Mouse (Mus musculus) lung, embryonic 14.5 days (tissue): ENCODE results near the gene Tspan9. TPM values are rescaled to one million over a fixed set of nuclear protein-coding genes. Genes with fewer than 3 reads are reported as not detected.
A peak's percentile ranks its signal among the peaks of the same experiment; 100 is the strongest.

Experiments
- ATAC-seq: fragments of 200-750 bp; cut with Nextera tagmentation; 2 replicates; pipeline ENCODE4 v1.8.0; 2017; ENCODE audit warnings: mild to moderate bottlenecking, moderate TSS enrichment, moderate library complexity; ENCODE audit not compliant: insufficient read depth
- DNase-seq: peaks from one replicate; pipeline ENCODE4 v3.0.0-alpha.2; 2015
- H3K27ac ChIP-seq: fragments of 300-500 bp; sonication (generic); 2 replicates; pipeline ENCODE4 v1.5.1; 2014; ENCODE audit warnings: low read depth, mild to moderate bottlenecking, moderate library complexity
- H3K27me3 ChIP-seq: fragments of 300-500 bp; sonication (generic); 2 replicates; pipeline ENCODE4 v1.6.1; 2014; ENCODE audit warnings: low read length, control low read depth; ENCODE audit not compliant: insufficient read depth
- H3K36me3 ChIP-seq: fragments of 300-500 bp; sonication (generic); 2 replicates; pipeline ENCODE4 v1.6.1; 2014; ENCODE audit warnings: control low read depth; ENCODE audit not compliant: insufficient read depth
- H3K4me1 ChIP-seq: fragments of 300-500 bp; sonication (generic); 2 replicates; pipeline ENCODE4 v1.6.1; 2014; ENCODE audit warnings: antibody characterized with exemption, control low read depth; ENCODE audit not compliant: insufficient read depth
- H3K4me2 ChIP-seq: fragments of 300-500 bp; sonication (generic); 2 replicates; pipeline ENCODE4 v1.6.1; 2014; ENCODE audit warnings: mild to moderate bottlenecking
- H3K4me3 ChIP-seq: fragments of 300-500 bp; sonication (generic); 2 replicates; pipeline ENCODE4 v1.5.1; 2014; ENCODE audit warnings: low read depth, low read length
- H3K9ac ChIP-seq: fragments of 300-500 bp; sonication (generic); 2 replicates; pipeline ENCODE4 v1.6.1; 2014
- H3K9me3 ChIP-seq: fragments of 300-500 bp; sonication (generic); 2 replicates; pipeline ENCODE4 v1.6.1; 2016; ENCODE audit warnings: low read depth, low read length, control low read depth
- CTCF ChIP-seq: IDR thresholded peaks from 2 replicates; pipeline ENCODE4 v1.5.1; 2016; ENCODE audit warnings: antibody characterized with exemption, low read depth
- WGBS: fragments of 180-500 bp; shearing (Covaris S2); extraction: QIAGEN DNeasy Blood & Tissue Kit; methylation state at CpG from one replicate; pipeline ENCODE4 v1.1.7; 2014; 5-methylcytosine and 5-hydroxymethylcytosine counted together
- polyA plus RNA-seq: library from polyadenylated mRNA; unstranded; fragments of >200 nt; fragmentation: Nextera tagmentation; extraction: Ambion mirVana; gene quantifications from 2 replicates; pipeline ENCODE4 v1.2.1, GENCODE M21; 2014

The Tspan9 gene
- polyA plus RNA-seq, 1 experiment from 2014 or later, result 118 TPM

DNA sequence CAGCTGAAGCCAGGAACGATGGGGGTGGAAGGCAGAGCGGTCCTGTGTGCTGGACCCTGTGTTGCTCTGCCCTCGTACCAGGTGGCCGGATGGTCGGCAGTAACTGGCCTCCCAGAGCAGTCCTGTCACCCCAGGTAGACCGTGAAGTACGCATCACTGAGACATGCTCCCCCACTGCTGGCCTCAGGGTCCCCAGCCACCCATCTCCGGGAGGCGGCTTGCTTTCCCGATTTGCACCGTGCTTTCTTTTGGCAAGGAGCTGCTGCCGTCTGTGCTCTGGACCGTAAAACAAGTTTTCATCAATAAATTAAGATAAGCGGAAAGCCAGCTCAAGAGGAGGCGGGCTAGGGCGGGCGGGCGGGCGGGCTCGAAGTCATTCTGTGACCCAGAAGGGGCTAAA, 164.5 kb downstream of the Tspan9 start:
- Histone ChIP-seq H3K9me3 (no peaks in the 10 kb centered on the region), H3K4me3 (no peak overlapping the region), H3K27ac (no peak overlapping the region), H3K4me2 (no peak overlapping the region), H3K9ac (no peak overlapping the region), H3K36me3 (peaks cover 3% of the 10 kb centered on the region; the same call in 1 of the 2 replicates), H3K4me1 (peaks cover 13% of the 10 kb centered on the region; the same call in 1 of the 2 replicates), H3K27me3 (no peaks in the 10 kb centered on the region)
- WGBS, result 71% methylated on average over 20 of the region's 20 CpGs
- DNase-seq, result no peak
- TF ChIP-seq CTCF, result no peak
- no peak for ATAC-seq

DNA sequence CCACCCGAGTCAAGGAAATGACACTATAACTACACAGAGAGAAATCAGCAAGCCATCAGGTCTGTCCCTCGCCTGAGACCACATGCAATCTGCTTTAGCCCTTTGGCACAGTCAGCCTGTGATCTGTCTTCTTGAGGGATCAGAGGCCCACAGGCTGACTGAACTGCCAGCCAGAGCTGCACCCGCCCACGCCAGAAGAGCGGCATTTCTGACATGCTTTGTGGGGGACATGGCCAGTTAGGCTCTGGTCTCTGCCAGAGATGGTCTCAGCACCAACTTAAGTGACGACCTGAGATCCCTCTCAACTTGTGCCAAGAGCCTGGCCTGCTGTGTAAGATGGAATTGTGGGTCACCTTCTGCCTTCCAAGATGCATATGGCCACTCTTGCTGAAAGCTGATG, 166.7 kb downstream of the Tspan9 start:
- no peak for TF ChIP-seq CTCF
- ATAC-seq, result no peak
- no peak overlapping the region for H3K9ac ChIP-seq
- peaks cover 12% of the 10 kb centered on the region for H3K4me1 ChIP-seq
- H3K9me3 ChIP-seq, result no peaks in the 10 kb centered on the region
- no peak overlapping the region for H3K27ac ChIP-seq
- no peak overlapping the region for H3K4me3 ChIP-seq
- no peak for DNase-seq
- WGBS, result 79% methylated on average over 6 of the region's 6 CpGs
- H3K27me3 ChIP-seq, result no peaks in the 10 kb centered on the region
- H3K4me2 ChIP-seq, result no peak overlapping the region
- peaks cover 3% of the 10 kb centered on the region; the same call in 1 of the 2 replicates for H3K36me3 ChIP-seq

DNA sequence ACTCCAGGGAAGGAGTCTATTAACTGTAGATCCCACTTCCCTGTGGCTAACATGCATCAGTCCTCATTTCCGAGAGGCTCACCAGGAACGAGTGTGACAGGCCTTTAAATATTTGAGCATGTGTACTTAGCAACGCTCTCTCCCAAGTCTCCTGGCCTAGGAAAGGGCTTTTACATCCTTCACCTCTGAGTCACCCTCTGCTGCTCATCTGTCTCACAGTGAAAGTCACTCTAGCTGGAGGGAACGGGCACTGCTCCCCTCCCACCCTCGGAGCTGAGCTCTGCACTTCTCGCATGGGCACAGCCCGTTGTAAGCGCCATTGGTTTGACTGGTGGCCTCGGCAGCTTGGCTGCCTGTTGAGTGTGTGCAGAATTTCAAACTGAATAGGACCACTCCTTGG, 169.4 kb downstream of the Tspan9 start:
- TF ChIP-seq CTCF, result no peak
- no peak overlapping the region for H3K9ac ChIP-seq
- 0 out of 2 replicates have a peak overlapping the region, but pooled peaks have one; percentile 1 for H3K27ac ChIP-seq
- H3K4me3 ChIP-seq, result no peak overlapping the region
- ATAC-seq (peak; percentile 57; the same call in 1 of the 2 replicates), DNase-seq (peak; percentile 47)
- no peaks in the 10 kb centered on the region for H3K9me3 ChIP-seq
- 39% methylated on average over 9 of the region's 9 CpGs for whole genome bisulfite sequencing
- no peak overlapping the region for H3K4me2 ChIP-seq
- H3K4me1 ChIP-seq, result peaks cover 4% of the 10 kb centered on the region; the same call in 1 of the 2 replicates
- no peaks in the 10 kb centered on the region for H3K27me3 ChIP-seq
- peaks cover 3% of the 10 kb centered on the region; the same call in 1 of the 2 replicates for H3K36me3 ChIP-seq

DNA sequence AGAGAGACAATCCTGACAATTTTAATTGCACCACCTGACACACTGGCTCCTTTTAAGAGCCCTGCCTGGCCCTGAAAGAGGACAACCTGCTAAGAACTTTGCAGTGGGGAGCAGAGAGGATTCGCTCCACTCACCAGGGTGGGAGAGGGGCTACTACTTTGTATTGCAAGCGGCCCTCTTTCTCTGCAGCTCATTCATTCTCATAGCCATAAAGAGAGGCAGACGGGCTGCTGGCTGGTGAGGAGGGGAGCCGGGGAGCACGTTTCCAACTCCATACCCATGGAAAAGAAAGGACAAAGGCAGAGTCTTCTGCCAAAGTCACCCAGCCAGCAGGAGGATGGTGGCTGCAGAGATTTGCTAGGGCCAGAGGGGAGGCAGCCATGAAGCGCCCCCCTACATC, 169.8 kb downstream of the Tspan9 start:
- H3K27me3 ChIP-seq, result no peaks in the 10 kb centered on the region
- no peak for TF ChIP-seq CTCF
- H3K4me2 ChIP-seq, result no peak overlapping the region
- peaks cover 4% of the 10 kb centered on the region; the same call in 1 of the 2 replicates for H3K4me1 ChIP-seq
- 45% methylated on average over 6 of the region's 6 CpGs for WGBS
- H3K36me3 ChIP-seq, result peaks cover 3% of the 10 kb centered on the region; the same call in 1 of the 2 replicates
- H3K4me3 ChIP-seq, result no peak overlapping the region
- DNase-seq, result no peak
- H3K9me3 ChIP-seq, result no peaks in the 10 kb centered on the region
- 0 out of 2 replicates have a peak overlapping the region, but pooled peaks have one; percentile 1 for H3K27ac ChIP-seq
- ATAC-seq, result no peak
- no peak overlapping the region for H3K9ac ChIP-seq

DNA sequence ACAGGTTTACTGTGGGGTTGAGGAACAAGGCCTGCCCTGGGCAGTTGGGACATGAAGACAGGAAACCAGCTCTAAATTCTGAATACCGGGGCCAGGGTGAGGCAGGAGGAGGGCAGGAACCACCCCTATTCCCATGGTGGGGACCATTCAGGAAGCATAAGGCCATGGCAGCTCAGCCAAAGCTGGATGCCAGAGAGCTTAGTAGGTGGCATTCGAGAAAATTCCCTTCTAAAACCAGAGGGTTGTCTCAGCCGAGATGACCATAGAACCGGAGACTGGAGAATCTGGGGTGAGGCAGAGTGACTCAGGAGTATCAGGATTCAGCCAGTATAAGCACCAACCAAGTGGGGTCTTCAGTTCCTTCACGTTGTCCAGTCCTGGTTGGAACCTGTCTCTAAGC, 171.5 kb downstream of the Tspan9 start:
- Histone ChIP-seq H3K4me1 (peaks cover 4% of the 10 kb centered on the region; the same call in 1 of the 2 replicates), H3K9me3 (no peaks in the 10 kb centered on the region), H3K27me3 (no peaks in the 10 kb centered on the region), H3K36me3 (peaks cover 3% of the 10 kb centered on the region; the same call in 1 of the 2 replicates), H3K9ac (no peak overlapping the region), H3K4me2 (no peak overlapping the region), H3K4me3 (no peak overlapping the region), H3K27ac (no peak overlapping the region)
- no peak for ATAC-seq
- no peak for TF ChIP-seq CTCF
- DNase-seq, result no peak
- 77% methylated on average over 5 of the region's 5 CpGs for WGBS

DNA sequence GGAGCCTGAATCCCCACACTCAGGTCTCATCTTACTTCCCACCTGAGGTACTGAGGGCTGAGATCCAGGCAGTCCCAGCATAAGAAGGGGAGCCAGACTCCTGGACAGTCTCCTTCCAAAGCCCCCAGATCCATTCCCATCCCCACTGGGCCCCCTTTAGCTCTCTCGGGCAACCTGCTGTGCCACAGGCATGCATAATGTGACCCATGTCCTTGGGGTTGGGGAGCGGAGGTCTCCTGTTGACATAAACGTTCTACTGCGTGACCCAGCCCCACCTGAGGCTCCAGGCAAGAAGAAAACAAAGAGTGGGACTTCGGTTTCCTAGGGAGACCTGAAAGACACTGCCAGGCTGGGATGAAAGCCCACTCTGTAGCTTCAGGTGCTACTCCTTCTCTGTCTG, 172.5 kb downstream of the Tspan9 start:
- peaks cover 4% of the 10 kb centered on the region; the same call in 1 of the 2 replicates for H3K4me1 ChIP-seq
- 56% methylated on average over 5 of the region's 5 CpGs for WGBS
- H3K27ac ChIP-seq, result no peak overlapping the region
- TF ChIP-seq CTCF, result no peak
- H3K36me3 ChIP-seq, result peaks cover 12% of the 10 kb centered on the region
- no peaks in the 10 kb centered on the region for H3K9me3 ChIP-seq
- ATAC-seq (no peak), DNase-seq (no peak)
- H3K27me3 ChIP-seq, result no peaks in the 10 kb centered on the region
- H3K4me2 ChIP-seq, result no peak overlapping the region
- H3K4me3 ChIP-seq, result no peak overlapping the region
- no peak overlapping the region for H3K9ac ChIP-seq

DNA sequence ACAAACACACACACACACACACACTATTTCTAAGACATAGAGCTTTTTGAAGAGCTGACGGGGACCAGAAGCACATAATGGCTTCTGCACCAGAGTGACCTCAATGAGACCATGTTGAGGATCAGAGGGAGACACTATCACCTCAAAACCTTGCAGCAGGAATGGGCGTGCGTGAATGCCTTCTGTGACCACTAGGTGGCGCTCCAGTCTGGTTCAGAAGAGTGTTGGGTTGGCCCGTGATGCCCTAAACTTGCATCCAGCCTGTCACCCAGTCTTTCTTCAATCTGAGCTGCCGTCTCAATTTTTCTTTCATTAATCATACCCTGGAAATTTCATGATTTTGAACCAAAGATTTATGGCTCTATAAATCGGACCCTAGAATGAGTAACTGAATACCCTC, 173.3 kb downstream of the Tspan9 start:
- peak; percentile 99 for TF ChIP-seq CTCF
- Histone ChIP-seq H3K27me3 (no peaks in the 10 kb centered on the region), H3K4me3 (no peak overlapping the region), H3K27ac (no peak overlapping the region), H3K9me3 (no peaks in the 10 kb centered on the region), H3K36me3 (peaks cover 19% of the 10 kb centered on the region), H3K4me2 (no peak overlapping the region), H3K4me1 (peaks cover 4% of the 10 kb centered on the region; the same call in 1 of the 2 replicates), H3K9ac (no peak overlapping the region)
- DNase-seq, result peak; percentile 90
- WGBS, result 4% methylated on average over 7 of the region's 7 CpGs
- peak; percentile 43; the same call in 1 of the 2 replicates for ATAC-seq
